Mouse (Mus musculus): Measurements from ENCODE around the gene Catsper4.

Catsper4 gene

GRCm38 (mm10) chr4:134250930-134251240 is 23.7 kb upstream of the Catsper4 start:
- no peak for DNase-seq (ENCODE audit: low read depth, low spot score)

GRCm38 (mm10) chr4:134250116-134250929 is 23.1 kb upstream of the Catsper4 start:
- DNase-seq (ENCODE audit: low read depth, low spot score) = no peak

- no peak for DNase-seq (ENCODE audit: low read depth, low spot score)
Observed at GRCm38 (mm10) chr4:134249651-134250050, 22.5 kb upstream of the Catsper4 start.

DNA sequence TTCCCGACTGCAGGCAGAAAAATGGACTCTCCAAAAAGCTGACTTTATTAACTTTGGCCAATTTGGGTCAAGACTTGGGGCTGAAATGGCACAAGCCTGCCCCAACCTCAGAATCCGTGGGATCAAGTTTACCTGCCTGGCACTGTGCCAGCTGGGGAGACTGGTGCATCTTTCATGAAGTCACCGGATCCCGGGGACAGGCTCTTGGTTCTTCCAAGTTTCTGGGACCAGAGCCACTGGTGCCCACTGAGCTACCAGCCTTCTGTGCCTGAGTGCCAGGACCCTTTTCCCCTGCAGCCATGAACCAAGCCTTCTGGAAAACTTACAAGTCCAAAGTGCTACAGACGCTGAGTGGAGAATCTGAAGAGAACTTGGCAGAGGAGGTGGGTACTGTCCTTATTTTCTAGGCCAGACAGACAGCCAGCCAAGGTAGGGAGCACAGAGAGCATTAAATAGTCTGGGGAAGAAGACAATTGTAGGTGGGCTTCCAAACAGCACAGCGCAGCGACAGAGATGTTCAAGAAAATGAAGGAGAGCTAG is 19.6 kb upstream of the Catsper4 start, which contains the start of gene Gm30191:
Gm30191 (plus strand) TSS at position 217 of the 540 bp plus-strand sequence.
- DNase-seq (ENCODE audit: low read depth, low spot score) = no peak

GRCm38 (mm10) chr4:134246256-134246655 is 19.1 kb upstream of the Catsper4 start:
- DNase-seq (ENCODE audit: low read depth, low spot score) = no peak

DNA sequence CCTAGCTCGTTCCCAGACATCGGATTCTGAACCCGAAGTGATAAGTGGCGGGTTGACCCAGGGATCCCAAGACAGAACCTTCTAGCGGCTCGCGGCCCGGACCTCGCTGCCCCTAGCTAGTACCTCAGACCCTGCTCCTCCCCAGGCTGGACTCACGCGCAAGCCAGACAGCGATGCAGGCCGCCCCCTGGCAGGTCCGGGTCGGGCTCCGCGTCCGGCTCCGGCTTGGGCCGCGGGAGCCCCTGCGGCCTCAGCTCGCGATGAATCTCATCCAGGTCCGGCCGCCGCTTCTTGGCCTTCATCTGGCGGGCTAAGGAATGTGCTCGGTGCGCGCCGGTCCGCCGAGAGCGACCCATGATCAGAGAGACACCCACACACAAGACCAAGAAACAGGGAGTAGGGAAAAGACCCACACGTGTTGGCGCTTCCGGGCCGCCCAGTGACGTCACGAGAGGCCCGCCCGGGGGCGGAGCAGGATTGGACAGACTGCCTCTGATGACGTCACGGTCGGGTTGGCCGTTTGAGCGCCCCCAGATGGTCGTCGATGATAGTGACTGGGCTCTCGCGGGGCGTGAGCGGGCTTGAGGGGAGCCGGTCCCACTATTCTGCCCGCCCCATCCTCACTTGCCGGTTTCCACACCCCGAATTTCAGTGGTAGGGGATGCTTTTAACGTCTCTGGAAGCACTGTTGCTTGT is 18.1 kb upstream of the Catsper4 start, which contains the start of gene Zfp593:
Zfp593 (minus strand) TSS at position 445 of the 696 bp plus-strand sequence.
- peak; percentile 77 for DNase-seq (ENCODE audit: low read depth, low spot score)

DNA sequence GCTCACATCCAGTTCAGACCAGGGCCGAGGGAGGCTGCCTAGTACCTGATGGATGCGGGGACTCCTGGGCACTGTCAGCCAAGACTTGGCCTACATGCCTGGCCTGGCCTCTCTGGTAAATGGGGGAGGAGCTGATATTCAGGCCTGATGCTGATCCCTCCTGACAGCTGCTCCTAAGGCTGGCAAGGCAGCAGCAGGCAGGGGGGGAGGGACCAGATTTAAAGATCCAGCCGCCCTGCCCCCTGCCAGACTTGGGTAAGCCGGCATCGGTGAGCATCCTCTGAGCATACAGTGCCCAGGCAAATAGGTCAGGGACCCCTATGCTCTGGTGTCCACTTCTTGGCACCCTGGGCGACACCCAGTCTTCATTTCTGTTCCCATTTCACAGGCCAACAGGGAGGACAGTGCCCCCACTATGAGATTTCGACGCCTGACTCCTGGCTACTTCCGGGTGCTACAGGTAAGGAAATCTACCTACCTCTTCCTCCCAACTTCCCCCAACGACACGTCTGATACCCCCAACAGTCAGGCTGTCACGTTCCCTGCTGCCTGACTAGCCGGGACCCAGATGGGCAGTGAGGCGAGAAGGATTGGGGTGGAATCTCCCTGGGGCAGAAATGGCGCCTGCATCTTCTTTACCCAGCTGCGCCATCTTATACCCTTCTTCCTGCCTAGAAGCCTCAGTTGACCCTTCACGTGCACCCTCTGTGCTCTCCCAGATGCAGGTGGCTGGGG is 16.5 kb upstream of the Catsper4 start, which contains the start of gene E130218I03Rik:
E130218I03Rik (plus strand) TSS at position 147 of the 735 bp plus-strand sequence.
- no peak for DNase-seq (ENCODE audit: low read depth, low spot score)

- no peak for DNase-seq (ENCODE audit: low read depth, low spot score)
Observed at GRCm38 (mm10) chr4:134238686-134239085, 11.5 kb upstream of the Catsper4 start.

- no peak for DNase-seq (ENCODE audit: low read depth, low spot score)
Observed at GRCm38 (mm10) chr4:134238279-134238651, 11.1 kb upstream of the Catsper4 start, which contains the start of gene Cnksr1. Gene Cnksr1, minus strand, starts transcription at chr4:134238399.

DNA sequence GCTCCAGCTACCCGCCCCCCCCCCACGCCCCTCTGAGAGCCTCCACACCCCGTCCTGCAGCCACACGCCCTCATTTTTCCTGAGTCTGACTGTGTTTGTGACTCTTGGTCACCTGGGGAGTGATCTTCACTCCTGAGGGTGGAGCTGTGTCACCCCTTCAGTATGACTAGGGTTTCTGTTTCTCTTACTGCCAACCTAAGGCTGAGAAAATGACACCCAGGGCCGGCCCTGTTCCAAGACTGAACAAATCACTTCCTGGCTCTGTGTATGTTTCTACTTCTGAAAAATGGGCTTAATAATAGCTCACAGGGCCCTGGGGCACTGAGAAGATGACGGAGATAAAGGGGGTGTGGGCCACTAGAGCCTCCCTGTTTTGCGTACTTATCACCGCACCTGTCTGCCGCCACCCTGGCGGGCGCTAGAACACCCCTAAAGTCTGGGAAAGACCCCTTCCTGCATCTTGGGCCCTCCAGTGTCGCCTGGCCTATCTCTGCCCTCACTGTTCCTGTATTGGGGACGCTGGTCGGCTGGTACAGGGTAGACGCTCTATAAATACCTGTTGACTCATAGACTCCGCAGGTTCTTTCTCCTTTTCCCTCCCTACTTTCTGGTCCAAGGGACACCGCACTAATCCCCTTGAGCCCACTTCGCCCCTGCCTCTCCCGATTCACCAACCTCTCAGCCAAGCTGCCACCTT is 10.5 kb upstream of the Catsper4 start:
- DNase-seq (ENCODE audit: low read depth, low spot score) = no peak

DNA sequence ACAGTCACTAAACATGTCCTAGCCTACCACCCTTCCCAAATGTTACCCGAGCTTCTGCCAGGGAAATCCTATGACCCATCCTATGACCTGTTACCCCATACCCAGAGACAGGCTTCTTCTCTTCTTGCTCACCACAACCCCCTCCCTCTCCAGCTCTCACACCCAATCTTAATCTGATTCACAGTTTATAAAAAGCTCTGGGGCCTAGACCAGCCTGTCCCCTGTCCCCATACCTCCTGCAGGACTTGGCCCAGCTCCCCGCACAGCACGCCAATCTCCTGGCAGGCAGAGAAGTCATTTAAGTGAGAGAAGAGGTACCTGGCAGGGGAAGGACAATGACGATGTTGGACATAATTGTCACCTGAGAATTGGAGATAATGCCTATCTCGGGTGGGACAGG is 7.7 kb upstream of the Catsper4 start:
- DNase-seq (ENCODE audit: low read depth, low spot score) = no peak

- no peak for DNase-seq (ENCODE audit: low read depth, low spot score)
Observed at GRCm38 (mm10) chr4:134230431-134230830, 3.2 kb upstream of the Catsper4 start.

GRCm38 (mm10) chr4:134222793-134223600 is 4.2 kb downstream of the Catsper4 start:
- DNase-seq (ENCODE audit: low read depth, low spot score) = no peak

- DNase-seq (ENCODE audit: low read depth, low spot score) = no peak
Observed at GRCm38 (mm10) chr4:134206488-134207053, 20.6 kb downstream of the Catsper4 start.

DNA sequence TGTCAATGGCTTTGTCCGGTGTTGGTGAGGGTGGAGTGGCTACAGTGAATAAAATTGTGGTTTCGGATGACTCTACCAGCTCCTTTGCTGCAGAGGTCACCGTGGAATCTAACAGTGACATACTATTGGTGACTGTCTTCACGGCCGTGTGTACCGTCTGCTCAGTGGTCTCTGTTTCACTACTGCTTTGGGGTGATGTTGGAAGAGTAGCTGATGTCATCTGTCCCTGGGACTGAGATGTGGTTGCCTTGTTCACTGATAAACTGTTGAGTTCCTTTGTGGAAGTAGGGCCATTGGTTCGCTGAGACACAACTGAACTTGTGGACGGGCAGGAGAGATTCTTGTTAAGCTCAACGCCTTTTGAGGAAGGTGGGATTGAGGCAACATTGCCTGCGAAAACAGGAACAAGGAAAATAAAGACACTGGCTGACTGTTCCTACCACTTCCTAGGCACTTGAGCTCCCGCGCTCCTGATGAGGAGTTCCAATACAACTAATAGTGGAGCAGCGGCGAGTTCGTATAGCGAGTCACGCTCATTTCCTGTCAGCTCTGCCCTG is 23.8 kb downstream of the Catsper4 start:
- no peak for DNase-seq (ENCODE audit: low read depth, low spot score)

DNA sequence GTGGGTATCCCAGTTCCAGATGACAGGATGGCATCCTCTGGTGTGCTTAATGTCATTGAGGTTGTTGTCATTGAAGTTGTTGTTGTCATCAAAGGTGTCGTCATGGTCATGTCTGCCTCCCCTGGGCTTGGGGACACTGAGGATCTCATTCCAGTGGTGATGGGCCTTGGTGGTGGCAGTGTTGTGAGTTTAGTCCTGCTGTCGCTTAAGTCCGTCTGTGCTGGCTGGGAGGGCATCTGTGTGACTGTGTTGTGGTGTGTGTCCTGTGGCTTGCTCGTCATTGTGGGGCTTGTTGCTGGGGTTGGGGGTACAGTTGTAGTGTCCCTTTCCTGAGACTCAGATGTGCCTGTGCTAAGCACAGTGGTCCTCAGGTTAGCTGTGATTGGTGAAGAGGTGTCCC is 24.3 kb downstream of the Catsper4 start, which contains the start of gene Gm7534:
Gm7534 (minus strand) TSS at position 101 of the 400 bp plus-strand sequence.
- DNase-seq (ENCODE audit: low read depth, low spot score) = no peak

DNA sequence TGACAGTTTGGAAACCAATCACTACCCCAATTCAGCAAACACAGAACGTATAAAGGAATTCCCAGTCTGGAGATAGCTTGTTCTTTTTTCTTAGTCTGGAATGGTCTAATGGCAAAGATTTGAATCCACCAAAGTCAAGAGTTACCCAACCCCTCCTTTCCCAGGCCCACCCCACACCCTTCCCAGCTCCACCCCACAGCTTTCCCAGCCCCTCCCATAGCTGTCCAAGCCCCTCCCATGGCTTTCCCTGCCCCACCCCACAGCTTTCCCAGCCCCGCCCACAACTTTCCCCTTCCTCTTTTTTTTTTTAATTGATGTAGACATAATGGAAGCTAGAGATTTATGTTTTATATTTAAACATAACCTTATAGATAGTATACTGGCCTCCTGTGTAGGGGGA is 27.8 kb downstream of the Catsper4 start:
- no peak for DNase-seq (ENCODE audit: low read depth, low spot score)

GRCm38 (mm10) chr4:134186268-134186667 is 40.9 kb downstream of the Catsper4 start:
- no peak for DNase-seq (ENCODE audit: low read depth, low spot score)

- DNase-seq (ENCODE audit: low read depth, low spot score) = no peak
Observed at GRCm38 (mm10) chr4:134185569-134185968, 41.6 kb downstream of the Catsper4 start.

GRCm38 (mm10) chr4:134183711-134184110 is 43.5 kb downstream of the Catsper4 start:
- no peak for DNase-seq (ENCODE audit: low read depth, low spot score)
